Comparison of ENCODE assay signal across 19 mouse cellular contexts in genomic region chr8:45658021-45658420, GRCm38 (mm10).
A peak's percentile ranks its signal among the peaks of the same experiment; 100 is the strongest.
DNase-seq lines count a peak whose midpoint lies in the region; ATAC-seq and TF ChIP-seq lines count a peak whose summit lies in the region.
"Had no signal": no experiment of that assay in that cellular context is flagged by ENCODE, and none has a peak within 500 bp of the region (broad histone marks: within the 10 kb centered on the region; RNA-seq: fewer than 3 reads in every experiment).

No protein-coding gene starts in this region.

- no peak for TF ChIP-seq POLR2A in thymus, adult 2 months (IDR thresholded peaks at IDR 0.05; ENCODE audit: control insufficient read depth, extremely low read depth, insufficient read depth, low read length, poor library complexity)

- TF ChIP-seq CTCF in left cerebral cortex, adult 2 months (IDR thresholded peaks at IDR 0.05): no peak
- no peak for TF ChIP-seq CTCF in thymus, adult 2 months (IDR thresholded peaks at IDR 0.05; ENCODE audit: borderline replicate concordance, control insufficient read depth, extremely low read depth, insufficient read depth, low read length, poor library complexity)

- H3K9me3 ChIP-seq in heart, embryonic 10.5 days: no peaks in the 10 kb centered on the region
- H3K9me3 ChIP-seq in heart, embryonic 14.5 days (ENCODE audit: control insufficient read depth, low read length): no peaks in the 10 kb centered on the region
- H3K9me3 ChIP-seq in limb, embryonic 13.5 days: peaks cover 3% of the 10 kb centered on the region; the same call in 1 of the 2 replicates
- H3K9me3 ChIP-seq: forebrain, embryonic 13.5 days; liver, embryonic 13.5 days; lung, embryonic 15.5 days had no signal

- peak overlapping the region; percentile 68 for H3K4me2 ChIP-seq in heart, embryonic 14.5 days (ENCODE audit: low read length)
- peak overlapping the region; percentile 45; the same call in 1 of the 2 replicates for H3K4me2 ChIP-seq in limb, embryonic 13.5 days (replicated peaks)
- H3K4me2 ChIP-seq: forebrain, embryonic 13.5 days; liver, embryonic 13.5 days had no signal

- peak; percentile 78 for DNase-seq in heart, embryonic 10.5 days (ENCODE audit: low spot score)
- DNase-seq in heart, postnatal 14 days: no peak
- DNase-seq in left cerebral cortex, adult 2 months (ENCODE audit: extremely low spot score in 1 of 2, low spot score in 2 of 2): no peak
- DNase-seq in left cerebral cortex, postnatal 4 days: no peak
- no peak for DNase-seq in B cell, adult 2 months
- no peak for DNase-seq in thymus, adult 2 months
- DNase-seq: cerebellum, adult 18-20 months; cerebellum, postnatal 36 days; gastrocnemius, postnatal 14 days; liver, embryonic 13.5 days; spleen, adult 18-20 months; thymus, postnatal 36 days had no signal

- H3K27ac ChIP-seq in heart, embryonic 10.5 days: peak overlapping the region; percentile 90
- 0 out of 2 replicates have a peak overlapping the region, but pooled peaks have one; percentile 3 for H3K27ac ChIP-seq in left cerebral cortex, adult 2 months
- peak overlapping the region; percentile 98 to 100 for H3K27ac ChIP-seq in heart, embryonic 14.5 days (replicated peaks in 1 of 2; ENCODE audit: control insufficient read depth in 1 of 2, insufficient read depth in 1 of 2, low read depth in 2 of 2, low read length in 2 of 2)
- H3K27ac ChIP-seq in limb, embryonic 13.5 days: peak overlapping the region; percentile 52; the same call in 1 of the 2 replicates
- H3K27ac ChIP-seq in thymus, adult 2 months (ENCODE audit: control insufficient read depth, insufficient read depth, low read length): no peak overlapping the region
- H3K27ac ChIP-seq: forebrain, embryonic 13.5 days; liver, embryonic 13.5 days; lung, embryonic 15.5 days; macrophage had no signal

- H3K36me3 ChIP-seq in heart, embryonic 10.5 days: peaks cover 10% of the 10 kb centered on the region; the same call in 1 of the 2 replicates
- peaks cover 16% of the 10 kb centered on the region; the same call in 1 of the 2 replicates for H3K36me3 ChIP-seq in heart, embryonic 14.5 days (ENCODE audit: control insufficient read depth, insufficient read depth, low read length)
- H3K36me3 ChIP-seq in limb, embryonic 13.5 days: no peaks in the 10 kb centered on the region
- no peaks in the 10 kb centered on the region for H3K36me3 ChIP-seq in thymus, adult 2 months (ENCODE audit: control insufficient read depth, insufficient read depth, low read length)
- H3K36me3 ChIP-seq: liver, embryonic 13.5 days; lung, embryonic 15.5 days had no signal

- peaks cover 42% of the 10 kb centered on the region for H3K4me1 ChIP-seq in heart, embryonic 10.5 days
- H3K4me1 ChIP-seq in heart, embryonic 14.5 days (ENCODE audit: control insufficient read depth in 2 of 2, insufficient read depth in 2 of 2, low read length in 2 of 2): peaks cover 10 to 26% of the 10 kb centered on the region in 2 experiments
- peaks cover 48% of the 10 kb centered on the region for H3K4me1 ChIP-seq in limb, embryonic 13.5 days
- no peaks in the 10 kb centered on the region for H3K4me1 ChIP-seq in thymus, adult 2 months (replicated peaks; ENCODE audit: control insufficient read depth, insufficient read depth, low read length)
- H3K4me1 ChIP-seq: liver, embryonic 13.5 days had no signal

- peak overlapping the region; percentile 65 for H3K4me3 ChIP-seq in heart, embryonic 10.5 days
- no peak overlapping the region for H3K4me3 ChIP-seq in left cerebral cortex, adult 2 months
- H3K4me3 ChIP-seq in heart, embryonic 14.5 days (ENCODE audit: control insufficient read depth in 1 of 2, insufficient read depth in 1 of 2, low read depth in 1 of 2, low read length in 2 of 2): peak overlapping the region; percentile 56 to 91
- H3K4me3 ChIP-seq in limb, embryonic 13.5 days: no peak overlapping the region
- H3K4me3 ChIP-seq in thymus, adult 2 months (ENCODE audit: control insufficient read depth, insufficient read depth, low read length): no peak overlapping the region
- H3K4me3 ChIP-seq: erythroblast, embryonic 14.5 days; forebrain, embryonic 13.5 days; liver, embryonic 13.5 days had no signal

- H3K27me3 ChIP-seq in heart, embryonic 10.5 days (ENCODE audit: insufficient read depth, poor library complexity, severe bottlenecking): no peaks in the 10 kb centered on the region
- no peaks in the 10 kb centered on the region for H3K27me3 ChIP-seq in heart, embryonic 14.5 days (ENCODE audit: control insufficient read depth, insufficient read depth, low read length)
- no peaks in the 10 kb centered on the region for H3K27me3 ChIP-seq in limb, embryonic 13.5 days
- no peaks in the 10 kb centered on the region for H3K27me3 ChIP-seq in thymus, adult 2 months (ENCODE audit: control insufficient read depth, insufficient read depth, low read length)
- H3K27me3 ChIP-seq: forebrain, embryonic 13.5 days; liver, embryonic 13.5 days; lung, embryonic 15.5 days had no signal

- WGBS in heart, embryonic 10.5 days: 20% methylated on average over 3 of the region's 3 CpGs
- 7% methylated on average over 3 of the region's 3 CpGs for WGBS in heart, embryonic 14.5 days
- WGBS in limb, embryonic 13.5 days: 84% methylated on average over 3 of the region's 3 CpGs
- WGBS in thymus, adult 2 months: 89% methylated on average over 3 of the region's 3 CpGs

- intact Hi-C loops in heart, postnatal 14 days (cut with DNase I): loop anchor here (2.0 kb wide), 1 partner anchor 27 kb away; no protein-coding TSS in a partner anchor
- intact Hi-C loops in left cerebral cortex, adult 2 months (cut with DNase I): no loop called here
- intact Hi-C loops in left cerebral cortex, postnatal 4 days (cut with DNase I): no loop called here

- ATAC-seq in heart, embryonic 14.5 days (ENCODE audit: insufficient number of reproducible peaks, insufficient read depth, low FRiP score, low read depth): peak; percentile 73
- ATAC-seq in limb, embryonic 13.5 days (ENCODE audit: low FRiP score, low read depth): no peak
- ATAC-seq: forebrain, embryonic 13.5 days; hindbrain, embryonic 16.5 days had no signal

- peak overlapping the region; percentile 97 for H3K9ac ChIP-seq in heart, embryonic 14.5 days (ENCODE audit: low read length)
- no peak overlapping the region for H3K9ac ChIP-seq in limb, embryonic 13.5 days
- H3K9ac ChIP-seq: forebrain, embryonic 13.5 days; liver, embryonic 13.5 days; lung, embryonic 15.5 days had no signal

Comparison
In these comparisons a context has a peak if more than half of its experiments do, and no peak if none do; other contexts are left out.
1. H3K4me3 ChIP-seq: peak in heart, embryonic 10.5 days (single experiment) and heart, embryonic 14.5 days (2 of 2); none in left cerebral cortex, adult 2 months (single experiment), limb, embryonic 13.5 days (single experiment) and thymus, adult 2 months (single experiment).